Mouse (Mus musculus): ENCODE results near the gene Slc9b2. TPM values are rescaled to one million over a fixed set of nuclear protein-coding genes. Genes with fewer than 3 reads are reported as not detected.
A peak's percentile ranks its signal among the peaks of the same experiment; 100 is the strongest.

Gene Slc9b2
- total RNA-seq (2021) = 1 to 10 TPM; 2.9 to 3.2 TPM
- long read RNA-seq, experiment 1, partial matches to known transcripts = 0 of 1 reads
- long read RNA-seq, experiment 1, other reads (novel, unspliced or antisense) = 1 of 1 reads
- long read RNA-seq, experiment 2, partial matches to known transcripts = 0 of 2 reads
- long read RNA-seq, experiment 2, other reads (novel, unspliced or antisense) = 2 of 2 reads

GRCm38 (mm10) chr3:135307411-135308259, at the start of gene Slc9b2:
Slc9b2 (plus strand) TSS chr3:135307700.
- peak in 1 of 2 experiments; percentile 16 for DNase-seq (ENCODE audit: low spot score in 2 of 2)
- Histone ChIP-seq H3K4me3 (peak within 1 kb of the TSS; percentile 37), H3K27ac (no peak within 1 kb of the TSS)
- no peak for TF ChIP-seq CTCF (conservative IDR thresholded peaks at IDR 0.05)

GRCm38 (mm10) chr3:135258919-135259318, 48.6 kb upstream of the Slc9b2 start:
- Histone ChIP-seq H3K27ac (no peak overlapping the region), H3K4me3 (no peak overlapping the region)
- DNase-seq (ENCODE audit: low spot score in 2 of 2) = no peak
- no peak for TF ChIP-seq CTCF (conservative IDR thresholded peaks at IDR 0.05)

GRCm38 (mm10) chr3:135260233-135260632, 47.3 kb upstream of the Slc9b2 start:
- no peak for TF ChIP-seq CTCF (conservative IDR thresholded peaks at IDR 0.05)
- H3K27ac ChIP-seq = no peak overlapping the region
- no peak for DNase-seq (ENCODE audit: low spot score in 2 of 2)
- no peak overlapping the region for H3K4me3 ChIP-seq

- no peak for DNase-seq (ENCODE audit: low spot score in 2 of 2)
- Histone ChIP-seq H3K27ac (no peak overlapping the region), H3K4me3 (no peak overlapping the region)
- no peak for TF ChIP-seq CTCF (conservative IDR thresholded peaks at IDR 0.05)
Observed at GRCm38 (mm10) chr3:135268616-135269015, 38.9 kb upstream of the Slc9b2 start.

GRCm38 (mm10) chr3:135269391-135269990, 38.0 kb upstream of the Slc9b2 start:
- TF ChIP-seq CTCF (conservative IDR thresholded peaks at IDR 0.05) = no peak
- no peak for DNase-seq (ENCODE audit: low spot score in 2 of 2)
- Histone ChIP-seq H3K4me3 (no peak overlapping the region), H3K27ac (no peak overlapping the region)

- no peak overlapping the region for H3K4me3 ChIP-seq
- TF ChIP-seq CTCF (conservative IDR thresholded peaks at IDR 0.05) = no peak
- no peak overlapping the region for H3K27ac ChIP-seq
- no peak for DNase-seq (ENCODE audit: low spot score in 2 of 2)
Observed at GRCm38 (mm10) chr3:135272627-135273026, 34.9 kb upstream of the Slc9b2 start.

GRCm38 (mm10) chr3:135273047-135273446, 34.5 kb upstream of the Slc9b2 start:
- no peak for TF ChIP-seq CTCF (conservative IDR thresholded peaks at IDR 0.05)
- H3K27ac ChIP-seq = no peak overlapping the region
- H3K4me3 ChIP-seq = no peak overlapping the region
- no peak for DNase-seq (ENCODE audit: low spot score in 2 of 2)

GRCm38 (mm10) chr3:135280160-135280559, 27.3 kb upstream of the Slc9b2 start:
- Histone ChIP-seq H3K27ac (no peak overlapping the region), H3K4me3 (no peak overlapping the region)
- TF ChIP-seq CTCF (conservative IDR thresholded peaks at IDR 0.05) = no peak
- no peak for DNase-seq (ENCODE audit: low spot score in 2 of 2)

GRCm38 (mm10) chr3:135280669-135281415, 26.7 kb upstream of the Slc9b2 start, which contains the start of gene Bdh2:
Bdh2 (plus strand) TSS chr3:135281221.
- no peak within 1 kb of the TSS for H3K27ac ChIP-seq
- DNase-seq (ENCODE audit: low spot score in 2 of 2) = peak; percentile 66 to 73
- TF ChIP-seq CTCF (conservative IDR thresholded peaks at IDR 0.05) = peak; percentile 95
- peak within 1 kb of the TSS; percentile 39 for H3K4me3 ChIP-seq

GRCm38 (mm10) chr3:135281701-135282100, 25.8 kb upstream of the Slc9b2 start:
- Histone ChIP-seq H3K27ac (no peak overlapping the region), H3K4me3 (no peak overlapping the region)
- DNase-seq (ENCODE audit: low spot score in 2 of 2) = no peak
- TF ChIP-seq CTCF (conservative IDR thresholded peaks at IDR 0.05) = no peak

- no peak for DNase-seq (ENCODE audit: low spot score in 2 of 2)
- no peak overlapping the region for H3K27ac ChIP-seq
- TF ChIP-seq CTCF (conservative IDR thresholded peaks at IDR 0.05) = no peak
- no peak overlapping the region for H3K4me3 ChIP-seq
Observed at GRCm38 (mm10) chr3:135285256-135285655, 22.2 kb upstream of the Slc9b2 start.

- Histone ChIP-seq H3K27ac (no peak overlapping the region), H3K4me3 (no peak overlapping the region)
- no peak for TF ChIP-seq CTCF (conservative IDR thresholded peaks at IDR 0.05)
- no peak for DNase-seq (ENCODE audit: low spot score in 2 of 2)
Observed at GRCm38 (mm10) chr3:135285807-135286206, 21.7 kb upstream of the Slc9b2 start.

All from layer of hippocampus, adult 2 months (tissue).